Mouse (Mus musculus): ENCODE results near the gene 4932438H23Rik. TPM values are rescaled to one million over a fixed set of nuclear protein-coding genes. Genes with fewer than 3 reads are reported as not detected.
A peak's percentile ranks its signal among the peaks of the same experiment; 100 is the strongest.

The 4932438H23Rik gene
- polyA plus RNA-seq (2015; fragmentation: Nextera tagmentation; extraction: Ambion mirVana): 0.41 and 1.0 TPM in 2 replicates

- no peak within 1 kb of the TSS for H3K4me2 ChIP-seq (replicated peaks)
- H3K4me3 ChIP-seq (replicated peaks): no peak within 1 kb of the TSS
- H3K9me3 ChIP-seq (replicated peaks): no peaks in the 10 kb centered on the region
- H3K9ac ChIP-seq: no peak within 1 kb of the TSS
- H3K27me3 ChIP-seq: no peaks in the 10 kb centered on the region; the same call in 1 of the 2 replicates
- 83% methylated on average over 8 of the region's 8 CpGs for WGBS
- no peaks in the 10 kb centered on the region for H3K36me3 ChIP-seq
- H3K27ac ChIP-seq (replicated peaks): no peak within 1 kb of the TSS
- ATAC-seq (ENCODE audit: insufficient number of reproducible peaks, low FRiP score, low TSS enrichment, low read depth): no peak
- peaks cover 4% of the 10 kb centered on the region; the same call in 1 of the 2 replicates for H3K4me1 ChIP-seq
Measured at GRCm38 (mm10) chr16:91095022-91095421, at the start of gene 4932438H23Rik. 4932438H23Rik (minus strand) TSS chr16:91095122.

- H3K27me3 ChIP-seq: peaks cover 42% of the 10 kb centered on the region
- H3K36me3 ChIP-seq: no peaks in the 10 kb centered on the region
- ATAC-seq (ENCODE audit: insufficient number of reproducible peaks, low FRiP score, low TSS enrichment, low read depth): no peak
- WGBS: 26% methylated on average over 20 of the region's 20 CpGs
- H3K4me1 ChIP-seq: 0 out of 2 replicates have a peak, but pooled peaks cover 5% of the 10 kb centered on the region
- no peak overlapping the region for H3K27ac ChIP-seq (replicated peaks)
- H3K9me3 ChIP-seq (replicated peaks): 0 out of 2 replicates have a peak, but pooled peaks cover 3% of the 10 kb centered on the region
- H3K4me2 ChIP-seq (replicated peaks): no peak overlapping the region
- H3K9ac ChIP-seq: no peak overlapping the region
- H3K4me3 ChIP-seq (replicated peaks): no peak overlapping the region
Measured at GRCm38 (mm10) chr16:91140991-91141630, 46.2 kb upstream of the 4932438H23Rik start.

GRCm38 (mm10) chr16:91140457-91140856, 45.5 kb upstream of the 4932438H23Rik start:
- no peak overlapping the region for H3K9ac ChIP-seq
- H3K27ac ChIP-seq (replicated peaks): no peak overlapping the region
- 14% methylated on average over 10 of the region's 10 CpGs for WGBS
- peaks cover 42% of the 10 kb centered on the region for H3K27me3 ChIP-seq
- H3K4me3 ChIP-seq (replicated peaks): no peak overlapping the region
- no peak overlapping the region for H3K4me2 ChIP-seq (replicated peaks)
- 0 out of 2 replicates have a peak, but pooled peaks cover 5% of the 10 kb centered on the region for H3K4me1 ChIP-seq
- H3K36me3 ChIP-seq: no peaks in the 10 kb centered on the region
- 0 out of 2 replicates have a peak, but pooled peaks cover 3% of the 10 kb centered on the region for H3K9me3 ChIP-seq (replicated peaks)
- no peak for ATAC-seq (ENCODE audit: insufficient number of reproducible peaks, low FRiP score, low TSS enrichment, low read depth)

- 9% methylated on average over 13 of the region's 13 CpGs for WGBS
- Histone ChIP-seq H3K27me3 (peaks cover 42% of the 10 kb centered on the region), H3K4me3 (replicated peaks) (no peak overlapping the region), H3K27ac (replicated peaks) (no peak overlapping the region), H3K4me2 (replicated peaks) (no peak overlapping the region), H3K4me1 (0 out of 2 replicates have a peak, but pooled peaks cover 5% of the 10 kb centered on the region), H3K9ac (no peak overlapping the region), H3K36me3 (no peaks in the 10 kb centered on the region), H3K9me3 (replicated peaks) (0 out of 2 replicates have a peak, but pooled peaks cover 2% of the 10 kb centered on the region)
- no peak for ATAC-seq (ENCODE audit: insufficient number of reproducible peaks, low FRiP score, low TSS enrichment, low read depth)
Measured at GRCm38 (mm10) chr16:91140056-91140455, 45.1 kb upstream of the 4932438H23Rik start.

GRCm38 (mm10) chr16:91139481-91139880, 44.6 kb upstream of the 4932438H23Rik start:
- H3K36me3 ChIP-seq: no peaks in the 10 kb centered on the region
- 24% methylated on average over 10 of the region's 10 CpGs for WGBS
- H3K4me3 ChIP-seq (replicated peaks): no peak overlapping the region

GRCm38 (mm10) chr16:91138736-91139135, 43.8 kb upstream of the 4932438H23Rik start:
- ATAC-seq (ENCODE audit: insufficient number of reproducible peaks, low FRiP score, low TSS enrichment, low read depth): no peak
- Histone ChIP-seq H3K4me3 (replicated peaks) (no peak overlapping the region), H3K4me2 (replicated peaks) (no peak overlapping the region), H3K9ac (no peak overlapping the region), H3K36me3 (no peaks in the 10 kb centered on the region), H3K27ac (replicated peaks) (no peak overlapping the region), H3K9me3 (replicated peaks) (no peaks in the 10 kb centered on the region), H3K4me1 (0 out of 2 replicates have a peak, but pooled peaks cover 5% of the 10 kb centered on the region), H3K27me3 (peaks cover 42% of the 10 kb centered on the region)
- WGBS: 90% methylated on average over 3 of the region's 3 CpGs

More at GRCm38 (mm10) chr16:91139481-91139880, 44.6 kb upstream of the 4932438H23Rik start:
- Histone ChIP-seq H3K4me1 (0 out of 2 replicates have a peak, but pooled peaks cover 5% of the 10 kb centered on the region), H3K27ac (replicated peaks) (no peak overlapping the region), H3K9ac (no peak overlapping the region), H3K27me3 (peaks cover 42% of the 10 kb centered on the region), H3K9me3 (replicated peaks) (no peaks in the 10 kb centered on the region), H3K4me2 (replicated peaks) (no peak overlapping the region)
- no peak for ATAC-seq (ENCODE audit: insufficient number of reproducible peaks, low FRiP score, low TSS enrichment, low read depth)

GRCm38 (mm10) chr16:91138151-91138550, 43.2 kb upstream of the 4932438H23Rik start:
- H3K27me3 ChIP-seq: peaks cover 44% of the 10 kb centered on the region

GRCm38 (mm10) chr16:91136607-91137006, 41.7 kb upstream of the 4932438H23Rik start:
- Histone ChIP-seq H3K4me2 (replicated peaks) (no peak overlapping the region), H3K27me3 (peaks cover 37% of the 10 kb centered on the region), H3K4me1 (0 out of 2 replicates have a peak, but pooled peaks cover 5% of the 10 kb centered on the region), H3K9me3 (replicated peaks) (no peaks in the 10 kb centered on the region), H3K36me3 (no peaks in the 10 kb centered on the region), H3K4me3 (replicated peaks) (no peak overlapping the region), H3K27ac (replicated peaks) (no peak overlapping the region), H3K9ac (no peak overlapping the region)
- no peak for ATAC-seq (ENCODE audit: insufficient number of reproducible peaks, low FRiP score, low TSS enrichment, low read depth)
- WGBS: 88% methylated on average over 3 of the region's 3 CpGs

More at GRCm38 (mm10) chr16:91138151-91138550, 43.2 kb upstream of the 4932438H23Rik start:
- H3K4me2 ChIP-seq (replicated peaks): no peak overlapping the region
- WGBS: 91% methylated on average over 7 of the region's 7 CpGs
- no peak overlapping the region for H3K27ac ChIP-seq (replicated peaks)
- H3K4me1 ChIP-seq: 0 out of 2 replicates have a peak, but pooled peaks cover 5% of the 10 kb centered on the region
- H3K9me3 ChIP-seq (replicated peaks): no peaks in the 10 kb centered on the region
- no peaks in the 10 kb centered on the region for H3K36me3 ChIP-seq
- no peak for ATAC-seq (ENCODE audit: insufficient number of reproducible peaks, low FRiP score, low TSS enrichment, low read depth)
- H3K9ac ChIP-seq: no peak overlapping the region
- no peak overlapping the region for H3K4me3 ChIP-seq (replicated peaks)

- peak; percentile 52; the same call in 1 of the 2 replicates for ATAC-seq (ENCODE audit: insufficient number of reproducible peaks, low FRiP score, low TSS enrichment, low read depth)
- H3K27ac ChIP-seq (replicated peaks): no peak overlapping the region
- WGBS: 65% methylated on average over 15 of the region's 15 CpGs
- H3K4me3 ChIP-seq (replicated peaks): no peak overlapping the region
- H3K4me1 ChIP-seq: no peaks in the 10 kb centered on the region
- H3K36me3 ChIP-seq: no peaks in the 10 kb centered on the region
- no peak overlapping the region for H3K4me2 ChIP-seq (replicated peaks)
- H3K27me3 ChIP-seq: peaks cover 6% of the 10 kb centered on the region; the same call in 1 of the 2 replicates
- no peak overlapping the region for H3K9ac ChIP-seq
- no peaks in the 10 kb centered on the region for H3K9me3 ChIP-seq (replicated peaks)
Measured at GRCm38 (mm10) chr16:91129916-91130315, 35.0 kb upstream of the 4932438H23Rik start.

GRCm38 (mm10) chr16:91128431-91128830, 33.5 kb upstream of the 4932438H23Rik start:
- peaks cover 6% of the 10 kb centered on the region; the same call in 1 of the 2 replicates for H3K27me3 ChIP-seq
- 82% methylated on average over 4 of the region's 4 CpGs for WGBS
- no peak overlapping the region for H3K27ac ChIP-seq (replicated peaks)
- H3K4me2 ChIP-seq (replicated peaks): no peak overlapping the region
- no peaks in the 10 kb centered on the region for H3K9me3 ChIP-seq (replicated peaks)
- H3K4me1 ChIP-seq: no peaks in the 10 kb centered on the region
- H3K36me3 ChIP-seq: no peaks in the 10 kb centered on the region
- no peak overlapping the region for H3K9ac ChIP-seq
- no peak for ATAC-seq (ENCODE audit: insufficient number of reproducible peaks, low FRiP score, low TSS enrichment, low read depth)
- H3K4me3 ChIP-seq (replicated peaks): no peak overlapping the region

- Histone ChIP-seq H3K9ac (no peak overlapping the region), H3K9me3 (replicated peaks) (no peaks in the 10 kb centered on the region), H3K4me1 (no peaks in the 10 kb centered on the region), H3K4me3 (replicated peaks) (no peak overlapping the region), H3K4me2 (replicated peaks) (no peak overlapping the region), H3K27ac (replicated peaks) (no peak overlapping the region), H3K36me3 (no peaks in the 10 kb centered on the region), H3K27me3 (peaks cover 5% of the 10 kb centered on the region; the same call in 1 of the 2 replicates)
- 85% methylated on average over 8 of the region's 8 CpGs for WGBS
- no peak for ATAC-seq (ENCODE audit: insufficient number of reproducible peaks, low FRiP score, low TSS enrichment, low read depth)
Measured at GRCm38 (mm10) chr16:91126734-91127524, 32.0 kb upstream of the 4932438H23Rik start.
